Mouse (Mus musculus): ENCODE measurements around the gene Ints11.
A peak's percentile ranks its signal among the peaks of the same experiment; 100 is the strongest.

The Ints11 gene

GRCm38 (mm10) chr4:155847591-155848352 is 21.6 kb upstream of the Ints11 start:
- no peak for DNase-seq (ENCODE audit: low spot score in 2 of 2)

DNA sequence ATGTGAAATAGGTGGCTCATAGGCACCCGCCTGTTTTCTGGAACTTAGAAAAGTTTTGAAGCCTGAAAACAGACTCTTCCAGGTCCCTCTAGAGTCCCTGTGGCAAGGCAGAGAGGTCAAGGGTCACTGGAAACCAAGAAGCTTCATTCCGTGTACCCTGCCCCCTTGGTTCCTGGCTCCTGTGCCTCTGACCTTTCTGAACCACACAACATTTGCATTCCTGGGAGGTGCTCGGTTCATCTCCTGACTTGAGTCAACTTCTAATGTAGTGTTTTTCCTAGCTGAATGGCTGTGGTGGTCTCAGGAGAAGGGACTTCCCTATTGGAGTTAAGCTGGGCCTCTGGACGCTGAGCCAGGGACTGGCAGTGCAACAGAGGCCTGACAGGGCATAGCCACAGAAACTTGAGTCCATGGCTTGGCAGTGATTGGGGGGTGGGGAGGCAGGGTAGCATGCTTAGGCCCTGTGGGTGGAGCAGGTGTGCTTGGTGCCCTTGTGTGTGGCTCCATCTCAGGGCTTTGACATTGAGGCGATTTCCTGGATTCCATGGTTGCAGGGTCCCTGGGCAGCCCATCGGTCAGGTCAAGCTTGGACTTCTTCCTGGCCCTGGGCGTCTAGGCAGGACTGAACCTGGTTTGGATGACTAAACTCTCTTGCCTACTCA is 20.8 kb upstream of the Ints11 start:
- no peak for DNase-seq (ENCODE audit: low spot score in 2 of 2)

DNA sequence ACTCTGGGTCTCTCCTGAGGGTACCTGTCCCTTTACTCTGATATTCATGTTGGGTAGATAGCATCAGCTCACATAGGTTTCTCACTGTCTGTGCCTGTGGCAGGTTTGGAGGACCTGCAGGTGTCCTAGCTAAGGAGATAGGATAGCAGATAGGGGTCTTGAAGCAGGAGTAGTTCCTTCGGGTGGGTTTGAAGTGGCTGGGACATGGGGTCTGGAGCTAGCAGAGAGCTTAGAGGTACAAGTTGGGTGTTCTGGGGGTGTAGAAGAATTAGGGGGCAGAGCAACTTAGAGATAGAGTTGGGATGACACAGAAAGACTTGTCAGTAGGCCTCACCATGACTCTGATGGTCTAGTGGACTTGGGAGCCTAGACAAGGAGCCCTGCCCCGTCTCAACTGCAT is 20.0 kb upstream of the Ints11 start:
- DNase-seq (ENCODE audit: low spot score in 2 of 2) = no peak

- no peak for DNase-seq (ENCODE audit: low spot score in 2 of 2)
These were observed 19.4 kb upstream of the Ints11 start for GRCm38 (mm10) chr4:155849792-155850451.

GRCm38 (mm10) chr4:155851368-155851767 is 18.0 kb upstream of the Ints11 start:
- no peak for DNase-seq (ENCODE audit: low spot score in 2 of 2)

DNA sequence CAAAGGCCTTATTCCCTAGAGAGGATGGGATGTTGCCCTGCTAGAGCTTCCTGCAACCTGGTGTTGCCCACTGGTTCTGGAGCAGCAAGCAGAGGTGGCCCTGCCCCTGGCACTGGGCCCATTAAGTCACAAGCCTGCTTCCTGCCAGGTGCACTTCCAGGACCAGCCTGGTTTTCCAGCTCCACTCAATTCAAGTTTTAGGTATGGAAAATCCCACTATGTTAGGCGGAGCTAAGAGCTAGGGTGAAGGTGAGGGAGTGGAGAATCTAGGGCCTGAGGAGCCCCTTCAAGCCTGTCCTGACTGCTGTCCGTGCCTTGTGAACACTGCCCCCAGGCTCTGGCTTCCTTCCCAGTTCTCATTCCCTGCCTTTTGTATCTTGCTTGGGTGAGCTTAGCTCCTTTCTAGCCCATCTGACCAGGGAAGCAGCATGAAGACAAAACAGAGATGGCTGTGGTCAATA is 17.4 kb upstream of the Ints11 start:
- DNase-seq (ENCODE audit: low spot score in 2 of 2) = no peak

DNA sequence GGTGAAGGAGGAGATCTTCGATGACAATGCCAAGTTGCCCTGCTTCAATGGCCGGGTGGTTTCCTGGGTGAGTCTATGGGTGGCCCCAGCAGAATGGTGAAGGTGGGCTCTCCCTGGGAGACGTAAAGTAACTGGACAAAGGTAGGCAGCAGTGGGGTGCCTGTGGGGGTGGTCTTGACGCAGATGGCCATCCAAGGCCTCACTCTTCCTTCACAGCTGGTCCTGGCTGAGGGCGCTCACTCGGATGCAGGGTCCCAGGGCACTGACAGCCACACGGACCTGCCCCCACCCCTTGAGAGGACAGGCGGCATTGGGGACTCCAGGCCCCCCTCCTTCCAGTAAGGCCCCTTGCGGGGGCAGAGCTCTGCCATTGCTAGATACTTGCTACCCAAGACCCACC is 15.9 kb upstream of the Ints11 start:
- no peak for DNase-seq (ENCODE audit: low spot score in 2 of 2)

- DNase-seq (ENCODE audit: low spot score in 2 of 2) = no peak
These were observed 14.4 kb upstream of the Ints11 start for GRCm38 (mm10) chr4:155854991-155855390.

- no peak for DNase-seq (ENCODE audit: low spot score in 2 of 2)
These were observed 13.3 kb upstream of the Ints11 start for GRCm38 (mm10) chr4:155856071-155856470.

DNA sequence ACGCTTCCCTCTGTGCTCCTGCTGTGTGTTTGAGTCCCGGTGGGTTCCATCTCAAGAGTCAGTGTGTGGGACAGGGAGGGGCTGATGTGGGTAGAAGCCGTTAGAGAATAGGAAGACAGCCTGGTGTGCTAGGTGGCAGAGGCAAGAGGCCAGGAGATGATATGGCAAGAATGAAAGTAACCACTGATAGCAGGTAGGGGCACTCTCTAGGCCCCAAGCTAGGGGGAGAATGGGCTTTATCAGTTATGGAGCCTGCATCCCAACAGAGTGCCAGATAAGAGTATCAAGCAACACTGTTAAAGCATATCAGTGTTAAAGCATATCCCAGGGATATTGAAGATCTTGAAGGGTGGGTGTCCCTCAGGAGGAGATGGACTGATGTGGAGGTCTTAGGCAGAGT is 12.5 kb upstream of the Ints11 start:
- DNase-seq (ENCODE audit: low spot score in 2 of 2) = no peak

- no peak for DNase-seq (ENCODE audit: low spot score in 2 of 2)
These were observed 10.0 kb upstream of the Ints11 start for GRCm38 (mm10) chr4:155859318-155859717.

- DNase-seq (ENCODE audit: low spot score in 2 of 2) = no peak
These were observed 7.6 kb upstream of the Ints11 start for GRCm38 (mm10) chr4:155861787-155862186.

GRCm38 (mm10) chr4:155863001-155863400 is 6.3 kb upstream of the Ints11 start, which contains the start of gene Tas1r3:
Gene Tas1r3, minus strand, starts transcription at chr4:155863362.
- no peak for DNase-seq (ENCODE audit: low spot score in 2 of 2)

DNA sequence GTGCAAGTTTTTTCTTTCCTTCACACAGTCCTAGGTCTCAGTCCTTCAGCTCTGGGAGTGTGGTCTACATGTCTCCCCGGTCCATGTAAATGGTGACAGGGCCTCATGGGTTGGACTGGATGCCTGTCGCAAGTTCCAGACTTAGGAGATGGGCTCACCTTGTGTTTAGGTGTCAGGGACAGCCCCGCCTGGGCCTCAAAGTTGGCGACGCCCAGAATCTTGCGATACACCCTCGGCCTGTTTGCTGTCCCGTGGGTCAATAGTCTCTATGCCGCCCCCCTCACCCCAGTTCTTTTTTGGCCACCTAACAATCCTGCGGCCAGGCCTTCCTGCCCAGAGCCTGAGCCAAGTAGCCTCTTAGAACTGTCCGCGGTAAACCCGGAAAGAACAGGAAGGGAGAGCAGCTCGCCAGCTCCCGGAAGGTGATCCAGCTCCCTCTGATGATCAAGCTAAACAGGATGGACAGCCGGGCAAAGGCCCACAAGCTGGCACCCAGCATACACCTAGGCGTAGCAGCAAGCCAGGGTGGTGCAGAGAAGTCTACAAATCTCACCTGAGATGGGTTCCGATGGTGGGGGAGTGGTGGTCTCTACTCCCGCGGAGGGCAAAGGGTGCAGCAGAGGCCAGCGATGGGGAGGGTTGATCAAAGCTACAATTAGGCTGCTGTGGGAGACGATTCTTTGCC is 590 bp upstream of the Ints11 start:
- DNase-seq (ENCODE audit: low spot score in 2 of 2) = no peak

- DNase-seq (ENCODE audit: low spot score in 2 of 2) = no peak
These were observed 2.1 kb downstream of the Ints11 start for GRCm38 (mm10) chr4:155871404-155871803.

DNA sequence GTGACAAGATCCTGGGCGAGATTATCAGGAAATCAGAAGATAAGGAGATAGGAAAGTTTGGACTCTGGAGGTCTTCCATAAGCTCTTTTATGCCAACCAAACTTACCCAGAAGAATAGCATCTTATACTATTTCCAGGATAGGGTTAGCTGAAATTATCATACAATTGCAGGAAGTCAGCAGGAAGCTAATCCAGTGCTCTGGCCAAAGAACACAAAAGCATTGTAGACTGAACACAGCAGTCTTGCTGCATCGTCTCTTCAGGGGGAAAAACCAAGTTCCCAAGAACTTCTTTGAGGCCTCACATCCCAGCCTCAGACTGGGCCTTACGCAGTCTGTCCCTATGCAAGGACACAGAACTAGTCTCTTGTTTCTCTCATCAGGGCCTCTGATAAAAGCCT is 14.2 kb downstream of the Ints11 start:
- DNase-seq (ENCODE audit: low spot score in 2 of 2) = no peak

DNA sequence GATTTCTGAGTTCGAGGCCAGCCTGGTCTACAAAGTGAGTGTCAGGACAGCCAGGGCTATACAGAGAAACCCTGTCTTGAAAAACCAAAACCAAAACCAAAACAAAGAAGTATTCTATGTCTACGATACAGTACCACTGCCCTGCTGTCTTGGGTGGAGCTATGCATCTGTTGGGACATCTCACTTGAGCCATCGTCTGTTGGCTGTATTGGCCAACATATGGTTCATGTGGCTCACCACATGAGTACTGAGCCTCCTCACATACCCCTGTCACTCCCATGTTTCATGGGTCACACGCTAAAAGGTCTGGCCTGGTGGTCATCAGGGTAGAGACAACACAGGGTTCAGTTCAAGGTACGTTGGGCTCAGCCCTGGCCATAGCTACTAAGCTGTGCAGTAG is 17.0 kb downstream of the Ints11 start:
- DNase-seq (ENCODE audit: low spot score in 2 of 2) = no peak

DNA sequence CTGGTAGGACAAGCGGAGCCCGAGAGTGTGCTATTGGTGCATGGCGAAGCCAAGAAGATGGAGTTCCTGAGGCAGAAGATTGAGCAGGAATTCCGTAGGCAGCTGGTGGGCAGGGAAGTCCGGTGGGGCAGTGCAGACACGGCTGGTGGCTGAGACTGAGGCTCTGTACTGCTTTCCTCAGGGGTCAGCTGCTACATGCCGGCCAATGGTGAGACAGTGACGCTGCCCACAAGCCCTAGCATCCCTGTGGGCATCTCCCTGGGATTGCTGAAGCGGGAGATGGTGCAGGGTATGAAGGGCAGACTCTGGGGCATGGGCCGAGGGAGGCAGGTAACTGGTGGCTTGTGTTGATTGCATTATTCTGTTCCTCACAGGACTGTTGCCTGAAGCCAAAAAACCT is 18.3 kb downstream of the Ints11 start:
- DNase-seq (ENCODE audit: low spot score in 2 of 2) = no peak

GRCm38 (mm10) chr4:155888181-155888580 is 18.8 kb downstream of the Ints11 start:
- no peak for DNase-seq (ENCODE audit: low spot score in 2 of 2)

GRCm38 (mm10) chr4:155889316-155889715 is 20.0 kb downstream of the Ints11 start:
- no peak for DNase-seq (ENCODE audit: low spot score in 2 of 2)

GRCm38 (mm10) chr4:155891011-155891471 is 21.7 kb downstream of the Ints11 start:
- no peak for DNase-seq (ENCODE audit: low spot score in 2 of 2)

DNA sequence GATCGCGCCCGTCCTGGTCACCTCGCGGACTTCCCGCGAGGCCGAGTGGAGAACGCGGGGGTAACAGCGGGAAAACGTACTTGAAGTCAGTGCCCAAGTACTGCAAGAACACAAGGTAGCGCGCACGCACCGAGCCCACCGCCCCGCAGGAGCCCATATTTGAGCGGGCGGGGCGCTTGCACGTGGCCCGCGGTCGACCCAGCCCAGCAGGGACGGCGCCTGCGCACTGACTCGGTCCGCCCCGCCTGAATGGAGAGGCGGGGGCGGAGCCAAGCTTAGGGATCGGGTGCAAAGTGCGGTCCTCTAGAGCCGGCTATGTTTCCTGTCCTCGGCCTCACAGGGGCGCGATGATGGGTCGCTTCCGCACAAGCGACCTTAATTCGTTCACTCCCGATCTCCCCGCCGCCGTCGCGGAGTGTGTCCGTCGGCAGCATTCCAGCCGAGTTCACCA is 22.2 kb downstream of the Ints11 start, which contains the start of the genes Pusl1 and Acap3:
TSS of gene Pusl1 (minus strand) at position 231 of the 451 bp plus-strand sequence.
TSS of gene Acap3 (plus strand) at position 272 of the 451 bp plus-strand sequence.
- DNase-seq (ENCODE audit: low spot score in 2 of 2) = peak; percentile 88 to 96
